Mouse (Mus musculus) embryo, embryonic 11.5 days (tissue): ENCODE results near the gene Gm3739.
"Not testable (repeated sequence)": the region's sequence is repeated elsewhere in the genome, so short reads cannot be mapped to it uniquely, and the experiment has no call there.

Experiments
- DNase-seq: peaks from one replicate; pipeline ENCODE4 v3.0.0-alpha.2; 2012; ENCODE audit warnings: low read depth, low spot score

Gm3739 gene

DNA sequence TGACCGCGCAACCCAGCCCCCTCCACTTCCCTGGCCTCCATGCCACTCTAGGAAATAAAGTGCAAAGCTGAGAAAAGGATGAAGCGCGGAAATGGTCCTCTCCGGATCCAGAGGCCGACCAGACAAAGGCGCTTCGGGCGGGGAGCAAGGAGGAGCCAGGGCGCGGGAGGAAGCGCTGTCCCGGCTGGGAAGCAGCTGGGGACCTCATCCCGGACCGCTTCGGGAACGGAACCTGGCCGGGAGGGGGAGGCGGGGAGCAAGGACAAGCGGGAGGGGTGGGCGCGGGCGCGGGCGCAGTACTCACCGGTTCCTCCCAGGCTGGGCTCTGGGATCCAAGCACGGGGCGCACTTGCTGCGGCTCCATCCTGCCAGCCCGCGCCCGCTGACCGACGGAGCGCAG lies at the start of gene Gm3739:
TSS of gene Gm3739 (minus strand) at position 389 of the 400 bp plus-strand sequence.
- DNase-seq: not testable (repeated sequence)

DNA sequence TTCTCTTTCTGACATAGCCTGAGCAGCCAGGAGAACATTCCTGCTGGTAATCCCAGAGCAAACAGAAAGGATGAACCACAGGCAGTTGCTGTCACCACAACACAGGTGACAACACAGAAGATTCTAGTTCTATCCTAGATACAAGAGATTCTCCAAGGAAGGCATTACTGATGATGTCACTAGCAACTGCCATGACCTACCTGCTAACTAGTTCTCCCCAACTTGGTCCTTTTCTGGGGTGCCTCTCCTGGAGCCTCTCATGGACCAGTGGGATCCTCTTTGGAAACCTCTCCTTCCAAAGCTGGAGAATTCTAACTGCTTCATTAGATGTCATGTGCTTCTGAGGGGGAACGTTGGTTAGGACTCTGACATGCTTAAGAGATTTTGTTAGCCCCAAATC lies 17.4 kb upstream of the Gm3739 start, which contains the start of gene Gm5797:
TSS of gene Gm5797 (minus strand) at position 101 of the 400 bp plus-strand sequence.
- not testable (repeated sequence) for DNase-seq

DNA sequence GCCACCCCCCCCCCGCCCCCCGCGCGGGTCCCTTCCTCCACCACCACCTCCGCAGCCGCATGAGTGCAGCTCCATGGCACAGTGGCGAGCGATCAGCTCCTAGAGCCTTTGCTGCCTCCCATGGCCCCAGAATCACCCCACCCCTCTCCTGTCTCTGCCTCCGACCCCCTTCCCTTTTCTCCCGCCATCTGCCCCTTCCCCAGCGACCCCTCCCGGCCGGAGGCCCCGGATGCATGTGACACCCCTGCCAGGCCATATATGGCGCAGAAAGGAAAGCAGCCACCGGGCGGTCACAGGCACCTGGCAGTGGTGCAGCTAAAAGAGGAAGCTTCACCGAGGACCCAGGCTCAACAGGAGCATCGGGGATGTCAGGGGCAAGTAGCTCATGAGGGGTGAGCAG lies 244 bp upstream of the Gm3739 start:
- DNase-seq: peak; percentile 26

DNA sequence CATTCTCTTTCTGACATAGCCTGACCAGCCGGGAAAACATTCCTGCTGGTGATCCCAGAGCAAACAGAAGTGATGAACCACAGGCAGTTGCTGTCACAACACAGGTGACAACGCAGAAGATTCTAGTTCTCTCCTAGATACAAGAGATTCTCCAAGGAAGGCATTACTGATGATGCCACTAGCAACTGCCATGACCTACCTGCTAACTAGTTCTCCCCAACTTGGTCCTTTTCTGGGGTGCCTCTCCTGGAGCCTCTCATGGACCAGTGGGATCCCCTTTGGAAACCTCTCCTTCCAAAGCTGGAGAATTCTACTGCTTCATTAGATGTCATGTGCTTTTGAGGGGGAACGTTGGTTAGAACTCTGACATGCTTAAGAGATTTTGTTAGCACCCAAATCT lies 50.2 kb downstream of the Gm3739 start, which contains the start of gene Gm3727:
TSS of gene Gm3727 (minus strand) at position 101 of the 400 bp plus-strand sequence.
- not testable (repeated sequence) for DNase-seq
